Mouse (Mus musculus) MEL (cell line): ENCODE results near the gene Capn12.

Source experiments
- POLR2A ChIP-seq, 2 experiments: IDR thresholded peaks; 2 replicates each; pipeline ENCODE4 v1.6.1; 2011 to 2012; ENCODE audit warnings: low read length in 2 of 2, mild to moderate bottlenecking in 2 of 2, control low read depth in 1 of 2, improper control_type of control experiment in 1 of 2, low read depth in 1 of 2, moderate library complexity in 1 of 2; ENCODE audit not compliant: control insufficient read depth in 1 of 2, insufficient read depth in 1 of 2, poor library complexity in 1 of 2
- TCF12 ChIP-seq: IDR thresholded peaks from 2 replicates; pipeline ENCODE4 v1.6.1; 2014; ENCODE audit warnings: low read depth, mild to moderate bottlenecking, inconsistent platforms, low read length, improper control_type of control experiment, moderate library complexity

DNA sequence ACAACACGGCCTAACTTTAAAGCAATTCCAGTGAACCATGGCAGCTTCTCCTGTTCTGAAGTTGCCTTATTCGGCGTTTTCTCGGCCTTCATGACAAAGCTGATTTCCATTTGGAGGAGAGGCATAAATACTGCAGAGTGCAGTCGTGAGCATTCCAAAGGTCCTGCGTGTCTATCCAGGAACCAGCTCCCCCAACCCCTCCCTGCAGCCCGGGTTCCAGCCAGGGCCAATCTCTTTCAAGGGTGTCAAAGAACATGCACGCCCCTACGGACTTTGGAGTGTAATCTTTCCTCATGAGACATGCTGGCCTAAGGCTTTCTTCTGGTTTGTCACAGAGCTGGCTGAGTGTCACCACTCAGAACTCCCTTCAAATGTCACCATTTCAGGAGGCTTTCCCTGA lies 44.1 kb downstream of the Capn12 start:
- no peak for TF ChIP-seq POLR2A (IDR thresholded peaks at IDR 0.05; ENCODE audit: control insufficient read depth in 1 of 2, insufficient read depth in 1 of 2, low read depth in 1 of 2, low read length in 2 of 2, poor library complexity in 1 of 2)
- TF ChIP-seq TCF12: no peak
